Mouse (Mus musculus): ENCODE measurements around the gene Myo16.

GRCm38 (mm10) chr8:10415288-10415687 lies 261.6 kb downstream of the Myo16 start:
- TF ChIP-seq GATA1 (IDR thresholded peaks at IDR 0.05; ENCODE audit: low read length) (no peak), TAL1 (IDR thresholded peaks at IDR 0.05; ENCODE audit: low read length) (no peak)

All from erythroblast, embryonic 14.5 days (primary cell).